In genomic region chr16:87027621-87028020, GRCm38 (mm10) we compare ENCODE assay signal across 23 mouse cellular contexts.
DNase-seq lines count a peak whose midpoint lies in the region; ATAC-seq and TF ChIP-seq lines count a peak whose summit lies in the region.
"Had no signal": no experiment of that assay in that cellular context is flagged by ENCODE, and none has a peak within 500 bp of the region (broad histone marks: within the 10 kb centered on the region; RNA-seq: fewer than 3 reads in every experiment).

No protein-coding gene starts in this region.

- H3K27ac ChIP-seq in layer of hippocampus, adult 2 months: peak overlapping the region; percentile 57
- H3K27ac ChIP-seq: forebrain, embryonic 12.5 days; heart, embryonic 10.5 days; hindbrain, embryonic 12.5 days had no signal

- DNase-seq in embryo, embryonic 10.5 days (ENCODE audit: low spot score): peak; percentile 5
- no peak for DNase-seq in embryo, embryonic 9.5 days (ENCODE audit: extremely low spot score)
- no peak for DNase-seq in layer of hippocampus, adult 2 months (ENCODE audit: low spot score in 2 of 2)
- no peak for DNase-seq in layer of hippocampus, postnatal 25 days (ENCODE audit: extremely low spot score in 1 of 2, low spot score in 1 of 2)
- peak; percentile 43 for DNase-seq in brain, adult 2 months (ENCODE audit: low read depth, low spot score)
- peak; percentile 41 for DNase-seq in mesoderm, embryonic 11.5 days (ENCODE audit: low read depth, low spot score)
- DNase-seq: adrenal gland, adult 8-10 months; adrenal gland, postnatal 36 days; B cell, adult 2 months; cerebellum, adult 11-12 months; cerebellum, adult 9-10 months; cerebellum, postnatal 25 days; gastrocnemius, postnatal 10 days; heart, adult 18-20 months; heart, postnatal 10 days; heart, postnatal 4 days had no signal

- H3K4me3 ChIP-seq in layer of hippocampus, adult 2 months: no peak overlapping the region
- H3K4me3 ChIP-seq: forebrain, embryonic 12.5 days; heart, embryonic 10.5 days; hindbrain, embryonic 12.5 days had no signal

- no peak for ATAC-seq in cerebellum, adult (ENCODE audit: insufficient number of reproducible peaks, low FRiP score, low TSS enrichment)
- ATAC-seq: CD4-positive, CD25-positive, alpha-beta regulatory T cell, adult 4 months; forebrain, embryonic 16.5 days; hindbrain, embryonic 16.5 days had no signal

- TF ChIP-seq CTCF in layer of hippocampus, adult 2 months (conservative IDR thresholded peaks at IDR 0.05): no peak

Comparison
In these comparisons a context has a peak if more than half of its experiments do, and no peak if none do; other contexts are left out.
1. DNase-seq: peak in embryo, embryonic 10.5 days (single experiment), brain, adult 2 months (single experiment) and mesoderm, embryonic 11.5 days (single experiment); none in embryo, embryonic 9.5 days (single experiment), layer of hippocampus, adult 2 months (0 of 2) and layer of hippocampus, postnatal 25 days (0 of 2).